Mouse (Mus musculus) neural tube, embryonic 13.5 days (tissue): ENCODE data around the gene Gm36210. TPM values are rescaled to one million over a fixed set of nuclear protein-coding genes. Genes with fewer than 3 reads are reported as not detected.
"Not testable (repeated sequence)": the region's sequence is repeated elsewhere in the genome, so short reads cannot be mapped to it uniquely, and the experiment has no call there.

Experiments
- ATAC-seq: fragments of 200-750 bp; cut with Nextera tagmentation; 2 replicates; pipeline ENCODE4 v1.8.0; 2017; ENCODE audit warnings: low read depth, mild to moderate bottlenecking, moderate TSS enrichment, moderate library complexity
- H3K27ac ChIP-seq: fragments of 300-500 bp; sonication (generic); replicated peaks from 2 replicates; pipeline ENCODE4 v1.5.1; 2015; ENCODE audit warnings: moderate library complexity, mild to moderate bottlenecking, inconsistent platforms
- H3K27me3 ChIP-seq: fragments of 300-500 bp; sonication (generic); 2 replicates; pipeline ENCODE4 v1.6.1; 2015; ENCODE audit warnings: mild to moderate bottlenecking, inconsistent platforms
- H3K36me3 ChIP-seq: fragments of 300-500 bp; sonication (generic); 2 replicates; pipeline ENCODE4 v1.6.1; 2015; ENCODE audit warnings: mild to moderate bottlenecking, inconsistent platforms
- H3K4me1 ChIP-seq: fragments of 300-500 bp; sonication (generic); replicated peaks from 2 replicates; pipeline ENCODE4 v1.6.1; 2015; ENCODE audit warnings: inconsistent platforms
- H3K4me2 ChIP-seq: fragments of 300-500 bp; sonication (generic); 2 replicates; pipeline ENCODE4 v1.6.1; 2015; ENCODE audit warnings: inconsistent platforms, mild to moderate bottlenecking, moderate library complexity
- H3K4me3 ChIP-seq: fragments of 300-500 bp; sonication (generic); 2 replicates; pipeline ENCODE4 v1.5.1; 2015; ENCODE audit warnings: mild to moderate bottlenecking, inconsistent platforms
- H3K9ac ChIP-seq: fragments of 300-500 bp; sonication (generic); 2 replicates; pipeline ENCODE4 v1.6.1; 2015; ENCODE audit warnings: moderate library complexity, mild to moderate bottlenecking, inconsistent platforms
- H3K9me3 ChIP-seq: fragments of 300-500 bp; sonication (generic); 2 replicates; pipeline ENCODE4 v1.6.1; 2016; ENCODE audit warnings: inconsistent platforms
- WGBS: fragments of 180-500 bp; shearing (Covaris S2); methylation state at CpG from one replicate; pipeline ENCODE4 v1.1.7; 2015; 5-methylcytosine and 5-hydroxymethylcytosine counted together
- polyA plus RNA-seq: library from polyadenylated mRNA; unstranded; fragments of >200 nt; fragmentation: Nextera tagmentation; extraction: Ambion mirVana; gene quantifications from 2 replicates; pipeline ENCODE4 v1.2.1, GENCODE M21; 2015

Gene Gm36210
- polyA plus RNA-seq, 1 experiment from 2014 or later: 0.35 TPM

DNA sequence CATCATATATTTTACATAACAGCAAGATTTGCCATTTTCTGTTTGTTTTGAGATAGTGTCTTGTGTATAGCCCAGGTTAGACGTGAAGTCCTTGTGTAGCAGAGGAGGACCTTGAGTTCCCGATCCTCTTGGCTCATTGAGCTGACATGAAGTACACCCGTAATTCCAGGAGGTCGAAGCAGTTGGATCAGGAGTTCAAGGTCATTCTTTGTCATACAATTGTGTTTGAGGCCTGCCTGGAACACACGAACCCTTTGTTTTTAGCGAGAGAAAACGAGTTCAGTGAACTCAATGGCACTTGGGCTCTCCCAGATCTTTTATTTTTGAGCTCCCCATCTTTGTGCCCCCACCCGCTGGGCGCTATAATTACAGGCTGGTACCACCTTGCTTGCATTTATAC lies 3.9 kb downstream of the Gm36210 start:
- H3K27ac ChIP-seq: no peak overlapping the region
- H3K27me3 ChIP-seq: peaks cover 4% of the 10 kb centered on the region; the same call in 1 of the 2 replicates
- H3K36me3 ChIP-seq: no peaks in the 10 kb centered on the region
- H3K4me1 ChIP-seq: peaks cover 22% of the 10 kb centered on the region
- no peak overlapping the region for H3K4me2 ChIP-seq
- WGBS: 76% methylated on average over 9 of the region's 9 CpGs
- H3K9ac ChIP-seq: no peak overlapping the region
- H3K4me3 ChIP-seq: no peak overlapping the region
- H3K9me3 ChIP-seq: peaks cover 8% of the 10 kb centered on the region; the same call in 1 of the 2 replicates
- no peak for ATAC-seq

- Histone ChIP-seq H3K27me3 (peaks cover 4% of the 10 kb centered on the region; the same call in 1 of the 2 replicates), H3K4me1 (peaks cover 22% of the 10 kb centered on the region), H3K4me2 (no peak overlapping the region), H3K36me3 (no peaks in the 10 kb centered on the region), H3K9ac (no peak overlapping the region), H3K27ac (no peak overlapping the region), H3K4me3 (no peak overlapping the region), H3K9me3 (peaks cover 8% of the 10 kb centered on the region; the same call in 1 of the 2 replicates)
- WGBS: 55% methylated on average over 8 of the region's 8 CpGs
- no peak for ATAC-seq
Measured at GRCm38 (mm10) chr7:4901171-4901570, 5.1 kb downstream of the Gm36210 start.

GRCm38 (mm10) chr7:4900523-4900851 lies 5.8 kb downstream of the Gm36210 start:
- no peak for ATAC-seq
- Histone ChIP-seq H3K4me1 (peaks cover 22% of the 10 kb centered on the region), H3K4me3 (no peak overlapping the region; the same call in 1 of the 2 replicates), H3K9me3 (peaks cover 8% of the 10 kb centered on the region; the same call in 1 of the 2 replicates), H3K36me3 (no peaks in the 10 kb centered on the region), H3K4me2 (peak overlapping the region; percentile 58), H3K27ac (no peak overlapping the region), H3K27me3 (peaks cover 4% of the 10 kb centered on the region; the same call in 1 of the 2 replicates), H3K9ac (no peak overlapping the region)
- 30% methylated on average over 11 of the region's 11 CpGs for WGBS

DNA sequence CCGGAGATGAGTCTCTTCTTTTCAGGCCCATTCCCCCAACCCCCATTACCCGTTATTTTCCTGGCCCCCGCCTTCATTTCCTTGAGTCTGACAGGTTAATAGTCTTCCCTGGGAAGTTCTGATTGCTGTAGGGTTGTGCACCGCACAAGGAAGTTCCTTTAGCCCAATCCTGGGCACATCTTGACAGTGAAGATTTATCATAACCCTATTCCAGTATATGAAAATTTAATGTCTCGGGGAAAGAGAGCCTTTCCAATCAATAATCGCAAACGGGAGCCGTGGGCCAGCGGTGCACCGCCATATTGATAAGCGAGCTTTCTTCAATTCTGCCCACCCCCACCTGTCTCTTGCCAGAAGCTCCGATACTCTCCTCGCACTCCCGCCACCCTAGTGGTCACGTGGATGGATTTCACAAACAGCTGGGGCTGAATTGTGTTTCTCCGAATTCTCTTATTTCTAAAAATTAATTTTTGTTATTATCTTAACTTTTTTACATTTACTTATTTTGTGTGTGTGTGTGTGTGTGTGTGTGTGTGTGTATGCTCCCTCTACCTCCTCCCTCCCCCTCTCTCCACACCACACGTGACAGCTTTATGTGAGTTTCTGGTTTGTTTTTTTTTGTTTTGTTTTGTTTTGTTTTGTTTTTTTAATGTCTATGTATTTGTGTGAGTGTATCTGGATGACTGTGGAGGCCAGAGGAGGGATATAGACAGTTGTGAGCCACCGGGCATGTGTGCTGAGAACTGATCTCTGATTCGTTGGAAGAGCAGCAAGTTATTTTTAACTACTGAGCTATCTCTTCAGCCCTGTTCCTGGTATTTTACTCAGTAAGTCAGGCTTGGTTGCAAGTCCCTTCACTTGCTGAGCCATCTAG lies 6.4 kb downstream of the Gm36210 start:
- peak; percentile 60 for ATAC-seq
- H3K27ac ChIP-seq: peak overlapping the region; percentile 69; the same call in 1 of the 2 replicates
- 7% methylated on average over 19 of the region's 19 CpGs for WGBS

GRCm38 (mm10) chr7:4898851-4899648 lies 7.3 kb downstream of the Gm36210 start:
- peak overlapping the region; percentile 58 for H3K4me2 ChIP-seq

More for the DNA sequence above, 6.4 kb downstream of the Gm36210 start:
- Histone ChIP-seq H3K9me3 (peaks cover 8% of the 10 kb centered on the region; the same call in 1 of the 2 replicates), H3K4me1 (peaks cover 22% of the 10 kb centered on the region), H3K36me3 (no peaks in the 10 kb centered on the region), H3K9ac (peak overlapping the region; percentile 62), H3K4me2 (peak overlapping the region; percentile 58), H3K4me3 (peak overlapping the region; percentile 31), H3K27me3 (peaks cover 4% of the 10 kb centered on the region; the same call in 1 of the 2 replicates)

DNA sequence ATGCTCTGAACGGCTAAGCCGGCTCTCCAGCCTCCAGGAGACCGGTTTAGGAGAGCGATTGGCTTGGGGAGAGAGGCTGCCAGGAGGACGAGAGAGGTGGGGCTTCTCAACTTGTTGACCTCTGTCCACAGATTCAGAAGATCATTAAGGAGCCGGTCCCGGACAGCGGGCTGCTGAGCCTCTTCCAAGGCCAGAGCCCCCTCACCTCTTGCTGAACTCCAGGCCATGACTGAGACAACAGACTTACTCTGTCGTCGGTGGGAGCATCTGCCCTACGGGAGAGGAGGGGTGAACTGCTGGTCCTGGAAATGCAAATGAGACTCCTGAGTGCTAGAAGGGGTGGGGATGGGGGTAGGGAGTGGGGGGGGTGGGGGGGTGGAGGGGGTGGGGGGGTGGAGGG lies 11.1 kb downstream of the Gm36210 start:
- no peaks in the 10 kb centered on the region for H3K36me3 ChIP-seq
- H3K9ac ChIP-seq: no peak overlapping the region
- H3K9me3 ChIP-seq: no peaks in the 10 kb centered on the region
- ATAC-seq: no peak
- H3K27ac ChIP-seq: no peak overlapping the region
- peaks cover 15% of the 10 kb centered on the region for H3K4me1 ChIP-seq
- 0 out of 2 replicates have a peak, but pooled peaks cover 4% of the 10 kb centered on the region for H3K27me3 ChIP-seq
- WGBS: 56% methylated on average over 11 of the region's 11 CpGs
- H3K4me3 ChIP-seq: no peak overlapping the region
- H3K4me2 ChIP-seq: no peak overlapping the region

More at GRCm38 (mm10) chr7:4898851-4899648, 7.3 kb downstream of the Gm36210 start:
- peak overlapping the region; percentile 69 for H3K27ac ChIP-seq
- H3K9me3 ChIP-seq: peaks cover 4% of the 10 kb centered on the region; the same call in 1 of the 2 replicates
- peak overlapping the region; percentile 62 for H3K9ac ChIP-seq
- peak overlapping the region; percentile 31 for H3K4me3 ChIP-seq
- H3K36me3 ChIP-seq: no peaks in the 10 kb centered on the region
- peak; percentile 72 for ATAC-seq
- 20% methylated on average over 18 of the region's 18 CpGs for WGBS
- peaks cover 4% of the 10 kb centered on the region; the same call in 1 of the 2 replicates for H3K27me3 ChIP-seq
- H3K4me1 ChIP-seq: peaks cover 22% of the 10 kb centered on the region

- no peak overlapping the region for H3K4me2 ChIP-seq
- no peaks in the 10 kb centered on the region for H3K36me3 ChIP-seq
- H3K27me3 ChIP-seq: no peaks in the 10 kb centered on the region
- ATAC-seq: no peak
- H3K9ac ChIP-seq: no peak overlapping the region
- no peak overlapping the region for H3K4me3 ChIP-seq
- H3K27ac ChIP-seq: no peak overlapping the region
- H3K9me3 ChIP-seq: peaks cover 5% of the 10 kb centered on the region; the same call in 1 of the 2 replicates
- 85% methylated on average over 4 of the region's 4 CpGs for WGBS
- H3K4me1 ChIP-seq: no peaks in the 10 kb centered on the region
Measured at GRCm38 (mm10) chr7:4886680-4887079, 19.6 kb downstream of the Gm36210 start.

DNA sequence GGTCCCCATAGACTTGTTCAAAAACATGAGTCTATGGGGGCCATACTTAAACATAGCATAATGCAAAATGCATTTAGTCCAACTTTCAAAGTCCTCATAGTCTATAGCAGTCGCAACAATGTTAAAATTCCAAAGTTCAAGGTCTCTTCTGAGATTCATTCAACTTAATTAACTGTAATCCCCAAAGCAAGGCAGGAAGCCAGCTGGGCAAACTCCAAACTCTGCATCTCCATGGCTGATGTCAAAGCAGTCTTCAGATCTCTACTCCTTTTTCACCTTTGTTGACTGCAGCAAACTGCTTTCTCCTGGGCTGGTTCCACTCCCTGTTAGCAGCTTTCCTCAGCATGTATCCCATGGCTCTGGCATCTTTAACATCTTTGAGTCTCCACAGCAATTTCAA lies 27.3 kb downstream of the Gm36210 start:
- H3K4me3 ChIP-seq, H3K27me3 ChIP-seq, H3K27ac ChIP-seq, H3K36me3 ChIP-seq, ATAC-seq, H3K9ac ChIP-seq, H3K4me2 ChIP-seq, H3K9me3 ChIP-seq: not testable (repeated sequence)
- WGBS: 87% methylated on average over 1 of the region's 1 CpGs
- H3K4me1 ChIP-seq: peaks cover 15% of the 10 kb centered on the region

GRCm38 (mm10) chr7:4878186-4878585 lies 28.1 kb downstream of the Gm36210 start:
- H3K4me2 ChIP-seq: no peak overlapping the region
- peaks cover 15% of the 10 kb centered on the region for H3K4me1 ChIP-seq
- no peak overlapping the region for H3K9ac ChIP-seq
- ATAC-seq: no peak
- no peaks in the 10 kb centered on the region for H3K27me3 ChIP-seq
- H3K9me3 ChIP-seq: peaks cover 5% of the 10 kb centered on the region; the same call in 1 of the 2 replicates
- H3K27ac ChIP-seq: no peak overlapping the region
- no peaks in the 10 kb centered on the region for H3K36me3 ChIP-seq
- H3K4me3 ChIP-seq: no peak overlapping the region

- Histone ChIP-seq H3K9me3 (peaks cover 5% of the 10 kb centered on the region; the same call in 1 of the 2 replicates), H3K4me3 (peak overlapping the region; percentile 53), H3K4me1 (peaks cover 15% of the 10 kb centered on the region), H3K4me2 (peak overlapping the region; percentile 78), H3K9ac (peak overlapping the region; percentile 71), H3K36me3 (no peaks in the 10 kb centered on the region), H3K27me3 (no peaks in the 10 kb centered on the region), H3K27ac (no peak overlapping the region)
- peak; percentile 54 for ATAC-seq
- WGBS: 8% methylated on average over 11 of the region's 11 CpGs
Measured at GRCm38 (mm10) chr7:4877226-4877625, 29.1 kb downstream of the Gm36210 start.

DNA sequence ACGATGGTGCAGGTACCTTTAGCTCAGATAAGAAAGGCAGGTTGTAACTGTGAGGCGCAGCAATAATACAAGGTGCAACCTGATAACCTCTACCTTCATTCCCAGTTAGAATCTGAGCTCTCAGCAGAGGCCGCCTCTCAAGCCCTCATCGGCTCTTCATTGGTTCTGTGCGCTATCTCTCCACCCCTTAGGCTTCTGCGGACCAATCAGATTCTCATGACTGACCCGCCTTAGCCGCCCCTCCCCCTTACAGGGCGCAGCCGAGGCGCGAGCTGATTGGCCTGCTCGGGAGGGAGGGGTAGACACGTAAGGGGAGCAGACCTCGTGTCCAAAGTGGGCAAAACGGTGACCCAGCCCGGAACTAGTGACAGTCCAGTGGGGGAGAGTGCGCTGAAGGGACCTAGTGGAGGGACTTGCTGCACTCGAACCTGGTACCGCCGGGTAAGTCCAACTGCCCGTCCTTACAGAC lies 29.5 kb downstream of the Gm36210 start, which contains the start of gene Isoc2a:
TSS of gene Isoc2a (plus strand) at position 401 of the 469 bp plus-strand sequence.
- H3K4me2 ChIP-seq: peak within 1 kb of the TSS; percentile 78
- H3K4me1 ChIP-seq: peaks cover 15% of the 10 kb centered on the region
- 0 out of 2 replicates have a peak, but pooled peaks cover under 1% of the 10 kb centered on the region for H3K9me3 ChIP-seq
- H3K36me3 ChIP-seq: no peaks in the 10 kb centered on the region
- ATAC-seq: peak; percentile 100
- under 1% methylated on average over 22 of the region's 22 CpGs for WGBS
- peak within 1 kb of the TSS; percentile 53 for H3K4me3 ChIP-seq
- no peaks in the 10 kb centered on the region for H3K27me3 ChIP-seq
- H3K9ac ChIP-seq: peak within 1 kb of the TSS; percentile 71
- peak within 1 kb of the TSS; percentile 67 for H3K27ac ChIP-seq
